Mouse (Mus musculus): ENCODE data around the gene Fam122c.

DNA sequence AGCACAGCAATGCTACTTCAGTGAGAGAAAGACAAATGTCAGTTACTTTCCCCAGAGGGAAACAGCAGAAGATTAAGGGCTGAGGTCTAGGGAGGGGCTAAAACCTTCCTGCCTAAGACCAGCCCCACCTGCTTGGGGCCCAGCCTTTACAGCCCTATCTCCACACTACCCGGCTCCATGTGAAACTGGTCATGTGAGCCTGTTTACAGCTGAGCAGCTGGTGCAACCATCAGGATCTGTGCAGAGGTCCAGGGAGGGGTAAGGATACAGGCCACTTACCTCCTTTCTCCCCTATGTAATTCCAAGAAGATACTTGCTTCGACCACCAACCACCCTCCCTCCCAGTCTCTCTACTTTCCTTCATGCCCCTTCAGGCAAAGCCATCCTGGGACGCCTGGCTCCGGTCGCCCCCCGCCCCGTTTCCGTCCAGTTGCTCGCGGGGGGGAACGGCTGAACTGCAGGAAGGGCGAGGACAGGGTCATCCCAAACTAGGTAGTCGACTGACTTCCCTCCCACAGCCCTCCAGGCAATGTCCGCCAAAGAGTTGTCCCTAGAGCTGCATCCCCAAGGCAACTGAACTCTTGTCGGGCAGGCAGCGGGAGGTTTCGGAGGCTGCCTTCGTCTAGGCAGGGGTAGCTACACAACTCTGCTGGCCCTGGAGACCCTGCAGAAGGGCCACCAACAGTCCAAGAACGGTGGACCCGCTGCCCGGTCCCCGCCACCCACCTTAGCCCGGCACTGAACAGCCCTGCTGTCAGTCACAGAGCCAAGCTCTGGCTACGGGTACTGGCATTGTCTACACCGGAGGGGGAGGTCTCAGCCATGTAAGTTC is 96.5 kb downstream of the Fam122c start:
- TF ChIP-seq CTCF (IDR thresholded peaks at IDR 0.05; ENCODE audit: control insufficient read depth, insufficient read depth, insufficient replicate concordance, low read depth, low read length) (no peak), POLR2A (IDR thresholded peaks at IDR 0.05; ENCODE audit: control insufficient read depth, low read depth, low read length) (no peak)
